Mouse (Mus musculus): Measurements from ENCODE around the gene Wdr95. TPM values are rescaled to one million over a fixed set of nuclear protein-coding genes. Genes with fewer than 3 reads are reported as not detected.

Gene Wdr95
- total RNA-seq, 2 experiments from 2014 or later: 0.62 to 2.4 TPM

GRCm38 (mm10) chr5:149583507-149583906 is 55.0 kb downstream of the Wdr95 start:
- no peak for DNase-seq

GRCm38 (mm10) chr5:149584154-149584655 is 55.7 kb downstream of the Wdr95 start:
- peak in 1 of 2 experiments; percentile 11 for DNase-seq

- DNase-seq: no peak
These were observed 56.8 kb downstream of the Wdr95 start for GRCm38 (mm10) chr5:149585231-149585630.

GRCm38 (mm10) chr5:149585910-149586309 is 57.4 kb downstream of the Wdr95 start:
- no peak for DNase-seq

- DNase-seq: no peak
These were observed 58.9 kb downstream of the Wdr95 start for GRCm38 (mm10) chr5:149587327-149587895.

GRCm38 (mm10) chr5:149588814-149589534 is 60.5 kb downstream of the Wdr95 start:
- DNase-seq: no peak

GRCm38 (mm10) chr5:149589932-149590331 is 61.5 kb downstream of the Wdr95 start:
- no peak for DNase-seq

GRCm38 (mm10) chr5:149594215-149594614 is 65.7 kb downstream of the Wdr95 start:
- no peak for DNase-seq

GRCm38 (mm10) chr5:149597351-149597750 is 68.9 kb downstream of the Wdr95 start:
- no peak for DNase-seq

- no peak for DNase-seq
These were observed 73.5 kb downstream of the Wdr95 start for GRCm38 (mm10) chr5:149601996-149602395.

GRCm38 (mm10) chr5:149603241-149603640 is 74.8 kb downstream of the Wdr95 start:
- DNase-seq: no peak

- no peak for DNase-seq
These were observed 78.7 kb downstream of the Wdr95 start for GRCm38 (mm10) chr5:149607083-149607720.

GRCm38 (mm10) chr5:149611476-149612164 is 83.1 kb downstream of the Wdr95 start:
- peak; percentile 34 to 42 for DNase-seq

GRCm38 (mm10) chr5:149612165-149612518 is 83.7 kb downstream of the Wdr95 start:
- no peak for DNase-seq

GRCm38 (mm10) chr5:149612740-149613139 is 84.3 kb downstream of the Wdr95 start:
- DNase-seq: peak; percentile 52 to 57

GRCm38 (mm10) chr5:149616138-149616537 is 87.7 kb downstream of the Wdr95 start:
- no peak for DNase-seq

- DNase-seq: no peak
These were observed 88.3 kb downstream of the Wdr95 start for GRCm38 (mm10) chr5:149616817-149617216.

- DNase-seq: no peak
These were observed 89.4 kb downstream of the Wdr95 start for GRCm38 (mm10) chr5:149617776-149618425.

GRCm38 (mm10) chr5:149622152-149622551 is 93.7 kb downstream of the Wdr95 start:
- DNase-seq: no peak

GRCm38 (mm10) chr5:149622644-149623043 is 94.2 kb downstream of the Wdr95 start:
- no peak for DNase-seq

- no peak for DNase-seq
These were observed 95.6 kb downstream of the Wdr95 start for GRCm38 (mm10) chr5:149623815-149624675.

Data from layer of hippocampus, postnatal 36 days (tissue).